Mouse (Mus musculus) MEL (cell line): ENCODE measurements around the gene Ctc1. TPM values are rescaled to one million over a fixed set of nuclear protein-coding genes. Genes with fewer than 3 reads are reported as not detected.

ENCODE experiments used
- DNase-seq: peaks from one replicate; pipeline ENCODE4 v3.0.0; 2011; ENCODE audit warnings: low read depth, low spot score
- H3K27ac ChIP-seq: 2 replicates; pipeline ENCODE4 v1.5.1; 2012; ENCODE audit warnings: low read depth, mild to moderate bottlenecking, control low read depth, low read length, moderate library complexity; ENCODE audit not compliant: control insufficient read depth
- H3K27me3 ChIP-seq, 2 experiments: fragments of 150-350 bp in 1 of 2; sonication (generic) in 1 of 2; 2 replicates each; pipeline ENCODE4 v1.6.1; 2012; ENCODE audit warnings: low read length in 2 of 2, mild to moderate bottlenecking in 2 of 2, improper control_type of control experiment in 1 of 2, moderate library complexity in 1 of 2; ENCODE audit not compliant: insufficient read depth in 2 of 2, control insufficient read depth in 1 of 2
- H3K36me3 ChIP-seq, 2 experiments: 2 replicates each; pipeline ENCODE4 v1.6.1; 2012 to 2014; ENCODE audit warnings: low read length in 2 of 2, improper control_type of control experiment in 1 of 2, inconsistent platforms in 1 of 2, mild to moderate bottlenecking in 1 of 2; ENCODE audit not compliant: insufficient read depth in 2 of 2, control insufficient read depth in 1 of 2
- H3K4me1 ChIP-seq, 2 experiments: fragments of 150-350 bp in 1 of 2; sonication (generic) in 1 of 2; 2 replicates each; pipeline ENCODE4 v1.6.1; 2012; ENCODE audit warnings: low read length in 2 of 2, improper control_type of control experiment in 1 of 2, mild to moderate bottlenecking in 1 of 2; ENCODE audit not compliant: insufficient read depth in 2 of 2, control insufficient read depth in 1 of 2
- H3K4me3 ChIP-seq, 2 experiments: fragments of 150-350 bp in 1 of 2; sonication (generic) in 1 of 2; 2 replicates each; pipeline ENCODE4 v1.5.1; 2012; ENCODE audit warnings: low read depth in 2 of 2, low read length in 2 of 2, mild to moderate bottlenecking in 2 of 2, moderate library complexity in 2 of 2, control low read depth in 1 of 2, improper control_type of control experiment in 1 of 2; ENCODE audit not compliant: control insufficient read depth in 1 of 2, insufficient read depth in 1 of 2
- H3K79me2 ChIP-seq: 2 replicates; pipeline ENCODE4 v1.6.1; 2012; ENCODE audit warnings: mild to moderate bottlenecking, low read length, moderate library complexity; ENCODE audit not compliant: control insufficient read depth, poor library complexity, insufficient read depth
- H3K9ac ChIP-seq: 2 replicates; pipeline ENCODE4 v1.6.1; 2012; ENCODE audit warnings: low read depth, mild to moderate bottlenecking, control low read depth, low read length, moderate library complexity; ENCODE audit not compliant: control insufficient read depth, poor library complexity, severe bottlenecking
- H3K9me3 ChIP-seq: fragments of 150-350 bp; sonication (generic); replicated peaks from 2 replicates; pipeline ENCODE4 v1.6.1; 2012; ENCODE audit warnings: mild to moderate bottlenecking, low read length, improper control_type of control experiment, moderate library complexity; ENCODE audit not compliant: insufficient read depth
- CHD2 ChIP-seq: IDR thresholded peaks from 2 replicates; pipeline ENCODE4 v1.6.1; 2011; ENCODE audit warnings: low read length, improper control_type of control experiment
- CTCF ChIP-seq, 3 experiments: IDR thresholded peaks in 2 of 3; conservative IDR thresholded peaks in 1 of 3; 2 replicates each; pipeline ENCODE4 v1.5.1; 2011 to 2012; ENCODE audit warnings: low read length in 3 of 3, low read depth in 2 of 3, mild to moderate bottlenecking in 2 of 3, improper control_type of control experiment in 1 of 3, inconsistent platforms in 1 of 3, mixed read lengths in 1 of 3, moderate library complexity in 1 of 3; ENCODE audit not compliant: control insufficient read depth in 1 of 3, insufficient read depth in 1 of 3, poor library complexity in 1 of 3, severe bottlenecking in 1 of 3
- E2F4 ChIP-seq: IDR thresholded peaks from 2 replicates; pipeline ENCODE4 v1.6.1; 2011; ENCODE audit warnings: low read depth, low read length, improper control_type of control experiment, borderline replicate concordance
- ELF1 ChIP-seq: IDR thresholded peaks from 2 replicates; pipeline ENCODE4 v1.6.1; 2014; ENCODE audit warnings: low read depth, mild to moderate bottlenecking, inconsistent platforms, low read length, improper control_type of control experiment, moderate library complexity
- EP300 ChIP-seq, 2 experiments: IDR thresholded peaks; 2 replicates each; pipeline ENCODE4 v1.6.1; 2011; ENCODE audit warnings: improper control_type of control experiment in 2 of 2, low read length in 2 of 2, low read depth in 1 of 2, mild to moderate bottlenecking in 1 of 2
- ETS1 ChIP-seq: IDR thresholded peaks from 2 replicates; pipeline ENCODE4 v1.6.1; 2012; ENCODE audit warnings: low read depth, mild to moderate bottlenecking, inconsistent platforms, low read length, improper control_type of control experiment, moderate library complexity
- GABPA ChIP-seq: IDR thresholded peaks from 2 replicates; pipeline ENCODE4 v1.6.1; 2012; ENCODE audit warnings: low read depth, mild to moderate bottlenecking, inconsistent platforms, low read length, improper control_type of control experiment, moderate library complexity
- GATA1 ChIP-seq: IDR thresholded peaks from 2 replicates; pipeline ENCODE4 v1.6.1; 2011; ENCODE audit warnings: low read depth, low read length, improper control_type of control experiment
- HCFC1 ChIP-seq: IDR thresholded peaks from 2 replicates; pipeline ENCODE4 v1.6.1; 2012; ENCODE audit warnings: low read depth, mild to moderate bottlenecking, inconsistent platforms, low read length, improper control_type of control experiment, moderate library complexity
- JUND ChIP-seq: IDR thresholded peaks from 2 replicates; pipeline ENCODE4 v1.6.1; 2011; ENCODE audit warnings: low read depth, mild to moderate bottlenecking, improper control_type of control experiment, low read length
- MAFK ChIP-seq: IDR thresholded peaks from 2 replicates; pipeline ENCODE4 v1.6.1; 2011; ENCODE audit warnings: low read depth, mild to moderate bottlenecking, low read length, improper control_type of control experiment, borderline replicate concordance
- MAX ChIP-seq: IDR thresholded peaks from 2 replicates; pipeline ENCODE4 v1.6.1; 2011; ENCODE audit warnings: low read length, improper control_type of control experiment
- MEF2A ChIP-seq: IDR thresholded peaks from 2 replicates; pipeline ENCODE4 v1.6.1; 2014; ENCODE audit warnings: low read depth, mild to moderate bottlenecking, inconsistent platforms, low read length, improper control_type of control experiment; ENCODE audit not compliant: poor library complexity, insufficient replicate concordance, severe bottlenecking; ENCODE audit errors: extremely low read depth
- MXI1 ChIP-seq: IDR thresholded peaks from 2 replicates; pipeline ENCODE4 v1.6.1; 2011; ENCODE audit warnings: mild to moderate bottlenecking, low read depth, low read length, improper control_type of control experiment
- MYB ChIP-seq: IDR thresholded peaks from 2 replicates; pipeline ENCODE4 v1.6.1; 2011; ENCODE audit warnings: mild to moderate bottlenecking, low read depth, low read length, improper control_type of control experiment
- MYC ChIP-seq: IDR thresholded peaks from 2 replicates; pipeline ENCODE4 v1.6.1; 2011; ENCODE audit warnings: low read depth, mild to moderate bottlenecking, low read length, improper control_type of control experiment, moderate library complexity
- NELFE ChIP-seq: IDR thresholded peaks from 2 replicates; pipeline ENCODE4 v1.6.1; 2011; ENCODE audit warnings: low read depth, low read length, improper control_type of control experiment
- NRF1 ChIP-seq: IDR thresholded peaks from 2 replicates; pipeline ENCODE4 v1.6.1; 2014; ENCODE audit warnings: low read depth, mild to moderate bottlenecking, inconsistent platforms, low read length, improper control_type of control experiment, moderate library complexity; ENCODE audit not compliant: poor library complexity, insufficient read depth, severe bottlenecking
- POLR2A ChIP-seq, 2 experiments: IDR thresholded peaks; 2 replicates each; pipeline ENCODE4 v1.6.1; 2011 to 2012; ENCODE audit warnings: low read length in 2 of 2, mild to moderate bottlenecking in 2 of 2, control low read depth in 1 of 2, improper control_type of control experiment in 1 of 2, low read depth in 1 of 2, moderate library complexity in 1 of 2; ENCODE audit not compliant: control insufficient read depth in 1 of 2, insufficient read depth in 1 of 2, poor library complexity in 1 of 2
- POLR2AphosphoS2 ChIP-seq: IDR thresholded peaks from 2 replicates; pipeline ENCODE4 v1.6.1; 2011; ENCODE audit warnings: low read length, improper control_type of control experiment
- POLR2AphosphoS5 ChIP-seq: IDR thresholded peaks from 2 replicates; pipeline ENCODE4 v1.6.1; 2012; ENCODE audit warnings: low read depth, borderline replicate concordance, mild to moderate bottlenecking, inconsistent platforms, low read length, moderate library complexity, mixed read lengths
- RAD21 ChIP-seq: IDR thresholded peaks from 2 replicates; pipeline ENCODE4 v1.6.1; 2011; ENCODE audit warnings: mild to moderate bottlenecking, low read depth, low read length, improper control_type of control experiment
- RCOR1 ChIP-seq: IDR thresholded peaks from 2 replicates; pipeline ENCODE4 v1.6.1; 2012; ENCODE audit warnings: low read depth, mild to moderate bottlenecking, inconsistent platforms, low read length, improper control_type of control experiment
- SIN3A ChIP-seq: IDR thresholded peaks from 2 replicates; pipeline ENCODE4 v1.6.1; 2012; ENCODE audit warnings: low read length, improper control_type of control experiment, inconsistent platforms
- SMC3 ChIP-seq: IDR thresholded peaks from 2 replicates; pipeline ENCODE4 v1.6.1; 2011; ENCODE audit warnings: low read depth, low read length, improper control_type of control experiment
- TAL1 ChIP-seq: IDR thresholded peaks from 2 replicates; pipeline ENCODE4 v1.6.1; 2012; ENCODE audit warnings: mild to moderate bottlenecking, inconsistent platforms, low read length, moderate library complexity, mixed read lengths
- TCF12 ChIP-seq: IDR thresholded peaks from 2 replicates; pipeline ENCODE4 v1.6.1; 2014; ENCODE audit warnings: low read depth, mild to moderate bottlenecking, inconsistent platforms, low read length, improper control_type of control experiment, moderate library complexity
- USF1 ChIP-seq: IDR thresholded peaks from 2 replicates; pipeline ENCODE4 v1.6.1; 2014; ENCODE audit warnings: low read depth, mild to moderate bottlenecking, inconsistent platforms, low read length, improper control_type of control experiment, moderate library complexity
- USF2 ChIP-seq, 2 experiments: IDR thresholded peaks; 2 replicates each; pipeline ENCODE4 v1.6.1; 2011 to 2012; ENCODE audit warnings: improper control_type of control experiment in 2 of 2, low read length in 2 of 2, borderline replicate concordance in 1 of 2, inconsistent platforms in 1 of 2, low read depth in 1 of 2, mild to moderate bottlenecking in 1 of 2; ENCODE audit not compliant: insufficient read depth in 1 of 2
- ZC3H11A ChIP-seq: IDR thresholded peaks from 2 replicates; pipeline ENCODE4 v1.6.1; 2012; ENCODE audit warnings: low read depth, mild to moderate bottlenecking, inconsistent platforms, low read length, improper control_type of control experiment
- ZNF384 ChIP-seq: IDR thresholded peaks from 2 replicates; pipeline ENCODE4 v1.6.1; 2012; ENCODE audit warnings: low read depth, mild to moderate bottlenecking, inconsistent platforms, low read length, improper control_type of control experiment
- polyA plus RNA-seq, 2 experiments: library from polyadenylated mRNA; stranded (reverse) in 1 of 2; unstranded in 1 of 2; fragments of >175 nt in 1 of 2; fragments of >200 nt in 1 of 2; gene quantifications; 2 replicates each; pipeline versions ENCODE4 v1.2.1 to v1.2.4; 2012; ENCODE audit warnings: low replicate concordance in 2 of 2, low read depth in 1 of 2; ENCODE audit not compliant: insufficient read length in 2 of 2, insufficient read depth in 1 of 2, missing spikeins in 1 of 2
- total RNA-seq: library from RNA; depleted of rRNA; stranded (reverse); fragments of 300-350 nt; gene quantifications from 2 replicates; pipeline ENCODE4 v1.2.3, GENCODE M21; 2012

The Ctc1 gene
- total and polyA plus RNA-seq, 3 experiments: 16.0 to 59.1 TPM; not detected in 1

- TF ChIP-seq TAL1 (peak; percentile 81), USF2 (IDR thresholded peaks at IDR 0.05; ENCODE audit: borderline replicate concordance in 1 of 2, insufficient read depth in 1 of 2, low read depth in 1 of 2, low read length in 2 of 2) (no peak), ZNF384 (peak; percentile 1; the same call in 1 of the 2 replicates), NRF1 (no peak), ETS1 (peak; percentile 39), POLR2AphosphoS2 (no peak), MYB (no peak), MYC (peak; percentile 46), EP300 (IDR thresholded peaks at IDR 0.05; ENCODE audit: low read depth in 1 of 2, low read length in 2 of 2) (peak; percentile 35 to 67), MXI1 (0 out of 2 replicates have a peak, but pooled peaks have one; percentile 52), GATA1 (peak; percentile 78), E2F4 (no peak), TCF12 (peak; percentile 58), HCFC1 (0 out of 2 replicates have a peak, but pooled peaks have one; percentile 40), NELFE (no peak), SIN3A (peak; percentile 78), USF1 (no peak), SMC3 (0 out of 2 replicates have a peak, but pooled peaks have one; percentile 4), ELF1 (peak; percentile 62), POLR2A (IDR thresholded peaks at IDR 0.05; ENCODE audit: control insufficient read depth in 1 of 2, insufficient read depth in 1 of 2, low read depth in 1 of 2, low read length in 2 of 2, poor library complexity in 1 of 2) (no peak), MEF2A (no peak), MAX (peak; percentile 52; the same call in 1 of the 2 replicates)
- peaks cover 6 to 10% of the 10 kb centered on the region in 2 experiments for H3K4me1 ChIP-seq
- peak overlapping the region in 1 of 2 experiments; percentile 6; a peak in 1 of 4 replicates for H3K4me3 ChIP-seq
- peaks cover 0 to 8% of the 10 kb centered on the region in 2 experiments; a peak in 2 of 4 replicates for H3K36me3 ChIP-seq
- no peaks in the 10 kb centered on the region for H3K27me3 ChIP-seq
- H3K9ac ChIP-seq: no peak overlapping the region; the same call in 1 of the 2 replicates
- peak overlapping the region; percentile 47 for H3K27ac ChIP-seq
- DNase-seq: peak; percentile 85
- H3K9me3 ChIP-seq: no peaks in the 10 kb centered on the region
- H3K79me2 ChIP-seq: no peaks in the 10 kb centered on the region
These were observed 36.4 kb upstream of the Ctc1 start for GRCm38 (mm10) chr11:68979320-68979733.

DNA sequence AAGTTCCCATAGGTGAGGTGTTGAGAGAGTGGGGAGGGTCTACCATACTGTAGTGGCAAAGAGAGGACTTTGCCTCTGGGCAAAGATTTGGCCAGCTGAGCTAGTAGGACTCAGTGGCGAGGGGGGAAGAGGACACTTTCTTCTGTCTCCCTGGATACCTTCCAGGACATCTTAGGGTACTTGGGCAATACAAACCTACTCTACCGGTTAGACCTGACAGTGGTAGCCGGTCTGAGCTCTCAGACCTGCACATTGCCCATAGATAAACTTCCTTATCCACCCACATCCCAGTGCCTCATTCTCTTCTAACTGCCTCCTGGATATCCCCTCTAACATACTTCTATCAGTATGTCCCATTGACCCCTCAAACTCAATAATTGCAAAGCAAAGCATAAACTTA, 34.8 kb upstream of the Ctc1 start:
- Histone ChIP-seq H3K27me3 (no peaks in the 10 kb centered on the region), H3K9ac (no peak overlapping the region)
- no peak for TF ChIP-seq SMC3
- no peak for TF ChIP-seq POLR2AphosphoS2
- TF ChIP-seq ZC3H11A: no peak
- no peak for TF ChIP-seq CTCF (IDR thresholded peaks at IDR 0.05 in 2 of 3, conservative IDR thresholded peaks at IDR 0.05 in 1 of 3; ENCODE audit: control insufficient read depth in 1 of 3, insufficient read depth in 1 of 3, low read depth in 2 of 3, low read length in 3 of 3, poor library complexity in 1 of 3, severe bottlenecking in 1 of 3)
- no peak for TF ChIP-seq POLR2AphosphoS5
- TF ChIP-seq JUND: no peak
- TF ChIP-seq CHD2: no peak
- no peak for TF ChIP-seq TAL1
- no peak for TF ChIP-seq GABPA
- no peak for TF ChIP-seq RAD21
- TF ChIP-seq RCOR1: no peak
- no peak for TF ChIP-seq USF1
- TF ChIP-seq MXI1: no peak
- TF ChIP-seq MAFK: no peak
- TF ChIP-seq NELFE: no peak
- no peak for TF ChIP-seq E2F4
- TF ChIP-seq MAX: no peak
- TF ChIP-seq, all 39 proteins: peak for 0
- peaks cover 6 to 10% of the 10 kb centered on the region in 2 experiments for H3K4me1 ChIP-seq
- peaks cover 0 to 8% of the 10 kb centered on the region in 2 experiments; a peak in 2 of 4 replicates for H3K36me3 ChIP-seq
- no peak for DNase-seq
- H3K27ac ChIP-seq: no peak overlapping the region
- no peak overlapping the region for H3K4me3 ChIP-seq
- no peaks in the 10 kb centered on the region for H3K9me3 ChIP-seq
- no peaks in the 10 kb centered on the region for H3K79me2 ChIP-seq
